Mouse (Mus musculus) left cerebral cortex, postnatal 10 days (tissue): Measurements from ENCODE around the gene Kcna5. TPM values are rescaled to one million over a fixed set of nuclear protein-coding genes. Genes with fewer than 3 reads are reported as not detected.

Experiments
- DNase-seq, 2 experiments: peaks; one replicate each; pipeline ENCODE4 v3.0.0; 2021 to 2022; ENCODE audit warnings: low spot score in 2 of 2, mixed read lengths in 1 of 2; ENCODE audit errors: extremely low spot score in 1 of 2
- intact Hi-C: fragments of 180-260 bp; cut with DNase I; formaldehyde crosslinking; loops from one replicate; pipeline ENCODE4 v1.15.1; 2025
- total RNA-seq, 2 experiments: library from RNA; stranded (reverse); gene quantifications; 2 replicates each; pipeline ENCODE4 v1.2.3; 2021

The Kcna5 gene
- total RNA-seq, 2 experiments from 2014 or later: 2.9 to 4.3 TPM

DNA sequence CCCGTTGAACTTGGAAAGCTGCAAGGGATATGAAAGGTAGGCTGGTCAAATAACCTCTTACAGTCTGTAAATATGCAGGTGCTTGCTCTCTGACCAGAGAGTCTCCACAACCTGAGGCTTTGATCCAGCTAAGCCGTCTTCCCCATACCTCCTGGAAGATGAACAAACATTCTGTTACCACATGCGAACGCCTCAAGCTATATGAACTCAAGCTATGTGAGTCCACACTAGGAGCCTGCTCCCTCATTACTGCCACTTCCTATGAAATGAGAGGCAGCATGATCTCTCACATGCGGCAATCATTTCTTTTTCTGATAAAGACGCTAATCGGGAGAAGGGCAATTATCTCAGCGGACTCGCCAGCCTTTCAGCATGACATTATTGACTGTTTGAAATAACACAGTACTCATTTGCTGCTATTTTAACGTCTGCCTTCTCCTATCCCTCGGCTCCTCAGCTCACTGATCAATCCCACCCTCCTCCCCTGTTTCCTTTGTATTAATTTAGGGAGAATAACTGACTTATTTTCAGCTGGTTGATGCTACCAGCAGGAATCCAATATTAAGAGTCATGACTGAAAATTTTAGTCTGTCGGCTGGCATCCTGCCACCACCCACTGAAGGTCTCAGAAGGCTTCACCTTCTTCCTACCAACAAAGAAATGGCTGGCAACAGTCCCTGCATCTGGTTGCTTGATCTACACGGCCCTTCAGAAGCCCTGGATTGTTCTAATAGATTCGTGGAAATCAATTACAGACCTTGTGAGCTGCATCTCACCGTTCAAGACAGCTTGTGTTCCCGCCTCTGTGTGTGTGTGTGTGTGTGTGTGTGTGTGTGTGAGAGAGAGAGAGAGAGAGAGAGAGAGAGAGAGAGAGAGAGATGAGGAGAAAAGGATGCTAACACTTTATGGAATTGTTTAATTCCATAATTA, 9.2 kb upstream of the Kcna5 start:
- intact Hi-C loops: no loop called here
- no peak for DNase-seq

- intact Hi-C loops: no loop called here
- DNase-seq: no peak
Observed at GRCm38 (mm10) chr6:126542724-126543123, 7.5 kb upstream of the Kcna5 start.

GRCm38 (mm10) chr6:126537512-126537911, 2.3 kb upstream of the Kcna5 start:
- intact Hi-C loops: no loop called here
- DNase-seq: no peak

DNA sequence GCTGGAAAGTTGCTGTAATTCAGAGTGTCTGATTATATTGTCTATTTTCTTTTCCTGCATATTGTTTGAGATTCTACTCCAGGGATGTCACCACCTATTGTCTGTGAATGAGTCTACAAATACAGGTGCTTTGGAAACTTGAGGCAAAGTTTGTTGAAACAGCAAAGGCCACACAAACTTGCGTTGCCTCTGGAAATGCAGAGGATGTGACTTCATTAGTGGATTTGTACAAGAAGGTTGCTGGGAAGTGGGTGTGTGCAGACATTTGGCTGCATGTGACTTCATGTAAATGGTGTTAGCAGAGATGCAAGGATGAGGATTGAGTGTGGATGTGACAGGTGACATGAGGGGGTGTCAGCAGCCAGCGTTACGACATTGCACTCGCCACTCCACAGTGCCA, 1.7 kb upstream of the Kcna5 start:
- intact Hi-C loops: no loop called here
- DNase-seq: no peak

DNA sequence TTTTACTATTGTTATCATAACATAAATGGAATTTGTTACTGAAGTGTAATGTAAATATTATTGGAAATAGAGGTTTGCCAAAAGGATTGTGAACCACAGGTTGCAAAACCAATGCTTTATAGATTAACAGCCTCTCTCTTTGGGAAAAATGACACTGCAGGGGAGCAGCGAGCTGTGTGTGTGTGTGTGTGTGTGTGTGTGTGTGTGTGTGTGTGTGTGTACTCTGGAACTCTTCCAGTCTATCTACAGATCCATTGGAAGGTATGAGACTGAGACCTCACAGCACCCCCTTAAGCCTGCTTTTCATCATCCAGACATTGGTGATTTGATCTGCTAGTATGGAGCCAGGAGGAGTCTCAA, 679 bp upstream of the Kcna5 start:
- no peak for DNase-seq
- intact Hi-C loops: no loop called here

- intact Hi-C loops: no loop called here
- DNase-seq: no peak
Observed at GRCm38 (mm10) chr6:126534531-126535207, 543 bp downstream of the Kcna5 start.

DNA sequence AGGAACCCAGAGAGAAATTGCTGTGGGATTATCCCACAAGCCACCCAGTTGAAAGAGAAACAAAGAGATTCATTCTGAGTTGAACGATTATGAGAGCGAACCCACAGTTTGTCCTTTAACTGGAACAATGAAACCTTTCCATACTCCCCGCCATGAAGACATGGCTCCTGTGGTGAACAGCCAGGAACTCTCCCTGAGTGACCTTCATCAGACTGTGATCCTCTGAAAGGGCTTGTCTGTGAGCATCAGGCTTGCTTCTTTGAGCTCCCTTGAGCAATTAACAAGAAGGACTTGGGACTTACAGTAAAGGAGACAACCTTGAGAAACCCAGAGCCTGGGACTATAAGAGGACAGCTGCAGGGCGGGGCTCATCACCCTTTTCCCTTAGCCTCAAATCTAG, 3.9 kb downstream of the Kcna5 start:
- DNase-seq: no peak
- intact Hi-C loops: no loop called here

- intact Hi-C loops: no loop called here
Observed at GRCm38 (mm10) chr6:126530019-126530418, 5.2 kb downstream of the Kcna5 start.

DNA sequence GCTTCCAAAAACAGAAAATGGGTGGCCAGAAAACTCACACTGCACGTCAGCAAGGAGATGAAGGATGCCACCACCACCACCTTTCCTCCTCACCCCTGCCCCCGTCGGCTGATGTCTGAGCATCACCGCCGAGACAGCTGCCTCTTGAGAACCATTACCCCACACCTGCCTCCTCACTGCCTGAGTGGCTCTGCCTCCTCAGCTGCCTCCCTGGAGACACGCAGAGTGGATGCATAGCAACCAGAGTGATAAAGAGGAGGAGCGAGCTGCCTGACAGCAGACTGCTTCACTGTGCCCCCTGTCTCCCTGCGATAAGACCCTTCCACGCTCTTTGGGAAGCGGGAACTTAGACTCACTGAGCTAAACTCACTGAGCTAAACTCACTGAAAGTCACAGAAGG, 20.5 kb downstream of the Kcna5 start:
- DNase-seq: peak; percentile 22 to 37
- intact Hi-C loops: no loop called here

More at GRCm38 (mm10) chr6:126530019-126530418, 5.2 kb downstream of the Kcna5 start:
- no peak for DNase-seq

DNA sequence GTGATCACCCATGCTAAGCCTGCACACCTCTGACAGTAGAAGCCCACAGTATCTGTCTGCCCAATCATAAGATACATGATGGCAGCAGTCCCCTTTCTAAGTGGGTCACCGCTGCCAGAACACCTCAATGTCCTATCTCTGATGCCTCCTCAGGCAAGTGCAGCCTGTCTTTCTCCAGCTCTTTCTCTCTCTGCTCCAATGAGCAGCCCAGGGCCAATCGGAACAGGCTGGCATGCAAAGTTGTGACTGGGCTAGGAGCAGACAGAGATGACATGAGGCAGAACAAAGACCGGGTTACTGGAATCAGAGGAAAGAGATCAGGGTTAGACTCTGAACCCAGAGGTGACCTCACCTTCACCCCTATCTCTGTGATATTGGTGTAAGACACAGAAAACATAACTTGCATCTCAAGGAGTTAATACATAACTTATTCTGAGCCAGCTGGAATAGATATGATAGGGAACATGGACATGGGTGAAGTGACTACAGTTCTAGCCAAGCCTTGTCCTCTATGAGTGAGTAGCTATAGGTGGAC, 21.4 kb downstream of the Kcna5 start:
- no peak for DNase-seq
- intact Hi-C loops: no loop called here

- DNase-seq: peak in 1 of 2 experiments; percentile 28
- intact Hi-C loops: no loop called here
Observed at GRCm38 (mm10) chr6:126513154-126513553, 22.1 kb downstream of the Kcna5 start.

GRCm38 (mm10) chr6:126508671-126509070, 26.5 kb downstream of the Kcna5 start:
- intact Hi-C loops: no loop called here
- DNase-seq: no peak

DNA sequence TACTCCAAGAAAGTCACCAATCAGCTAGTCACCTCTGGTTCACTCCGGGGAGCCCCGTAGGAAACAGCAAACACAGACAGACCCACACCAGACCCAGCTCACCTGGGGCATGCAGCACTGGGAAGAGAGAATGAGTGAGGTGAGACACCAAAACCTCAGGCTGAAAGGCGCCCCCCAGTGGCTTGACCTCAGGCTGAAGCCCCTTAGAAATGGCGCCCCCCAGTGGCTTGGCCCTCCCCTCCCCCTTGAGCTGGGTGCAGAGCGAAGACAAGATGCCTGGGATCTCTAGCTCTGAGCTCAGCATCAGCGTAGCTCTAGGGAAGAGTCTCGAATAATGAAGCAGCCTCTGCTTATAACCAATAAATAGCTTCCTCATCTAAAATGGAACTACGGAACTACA, 31.3 kb downstream of the Kcna5 start:
- intact Hi-C loops: loop anchor here (5.0 kb wide), 1 partner anchor 198 kb away; no protein-coding TSS in a partner anchor
- peak in 1 of 2 experiments; percentile 34 for DNase-seq

GRCm38 (mm10) chr6:126502691-126503301, 32.4 kb downstream of the Kcna5 start:
- DNase-seq: no peak
- intact Hi-C loops: loop anchor here (5.0 kb wide), 1 partner anchor 200 kb away; no protein-coding TSS in a partner anchor

- no peak for DNase-seq
- intact Hi-C loops: loop anchor here (2.0 to 5.0 kb wide), 2 partner anchors 52 to 201 kb away; no protein-coding TSS in a partner anchor
Observed at GRCm38 (mm10) chr6:126500985-126501384, 34.2 kb downstream of the Kcna5 start.

GRCm38 (mm10) chr6:126500088-126500487, 35.1 kb downstream of the Kcna5 start:
- peak; percentile 67 to 74 for DNase-seq
- intact Hi-C loops: loop anchor here (2.0 to 5.0 kb wide), 2 partner anchors 53 to 202 kb away; no protein-coding TSS in a partner anchor

- intact Hi-C loops: loop anchor here (5.0 to 10.0 kb wide), 2 partner anchors 343 to 876 kb away; no protein-coding TSS in a partner anchor
- peak; percentile 53 to 63 for DNase-seq
Observed at GRCm38 (mm10) chr6:126497878-126498277, 37.3 kb downstream of the Kcna5 start.

DNA sequence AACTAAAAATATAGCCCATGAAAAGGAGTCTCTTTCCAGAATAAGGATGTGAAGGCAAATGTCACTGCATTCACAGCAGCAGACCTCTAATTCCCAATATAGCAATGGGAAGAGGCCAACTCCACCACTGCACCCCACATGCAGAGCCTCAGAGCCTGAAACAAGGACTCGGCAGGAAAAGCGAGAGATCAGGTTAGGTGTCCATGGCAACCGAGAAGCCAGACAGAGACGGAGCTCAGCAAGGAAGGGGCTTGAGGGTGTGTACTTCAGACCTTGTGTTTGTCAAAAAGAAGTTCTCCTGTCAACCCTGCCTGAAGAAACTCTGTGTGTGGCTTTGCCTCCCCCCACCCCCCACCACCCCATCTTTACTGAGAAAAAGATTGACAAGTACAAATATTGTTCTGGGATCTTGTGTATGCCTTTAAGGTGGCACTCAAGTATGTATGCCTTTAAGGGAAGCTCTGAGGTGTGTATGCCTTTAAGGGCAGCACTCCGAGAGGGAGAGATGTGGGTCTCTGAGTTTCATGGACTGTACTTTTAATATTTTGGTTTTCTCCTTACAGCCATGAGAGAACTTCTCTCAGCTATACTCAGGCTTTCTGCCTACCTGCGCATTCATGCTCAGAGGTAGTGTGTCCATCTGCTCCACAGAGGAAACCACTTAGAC, 37.9 kb downstream of the Kcna5 start:
- DNase-seq: peak in 1 of 2 experiments; percentile 11
- intact Hi-C loops: loop anchor here (5.0 to 10.0 kb wide), 2 partner anchors 343 to 875 kb away; no protein-coding TSS in a partner anchor
